Mouse (Mus musculus): ENCODE measurements at regions not wholly inside any gene's neighbourhood (a gene's known extent, or its start where the extent isn't known, plus 50 kb on each side); places are given as distances from the start of the nearest gene placed in this dataset.
"Not testable (repeated sequence)": the region's sequence is repeated elsewhere in the genome, so short reads cannot be mapped to it uniquely, and the experiment has no call there.

DNA sequence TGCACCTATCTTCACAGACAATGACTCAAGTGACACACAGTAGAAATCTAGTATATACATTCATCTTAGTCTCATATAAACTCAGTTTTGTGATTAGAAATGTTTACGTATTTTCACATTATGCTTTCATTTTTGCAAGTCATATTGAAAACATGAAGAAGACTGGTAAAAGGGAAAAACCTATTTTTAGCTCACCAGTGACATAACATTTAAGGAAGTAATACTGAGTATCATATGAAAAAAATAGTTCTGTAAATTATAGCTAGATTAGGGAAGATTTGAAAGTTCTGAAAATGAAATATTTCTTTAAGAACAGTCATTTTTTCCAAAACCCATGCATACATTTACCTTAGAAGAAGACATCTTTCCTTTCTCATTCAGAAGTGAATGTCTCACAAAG is 293.0 kb downstream of the Klra2 start:
- not testable (repeated sequence) for DNase-seq (ENCODE audit: low read depth)

DNA sequence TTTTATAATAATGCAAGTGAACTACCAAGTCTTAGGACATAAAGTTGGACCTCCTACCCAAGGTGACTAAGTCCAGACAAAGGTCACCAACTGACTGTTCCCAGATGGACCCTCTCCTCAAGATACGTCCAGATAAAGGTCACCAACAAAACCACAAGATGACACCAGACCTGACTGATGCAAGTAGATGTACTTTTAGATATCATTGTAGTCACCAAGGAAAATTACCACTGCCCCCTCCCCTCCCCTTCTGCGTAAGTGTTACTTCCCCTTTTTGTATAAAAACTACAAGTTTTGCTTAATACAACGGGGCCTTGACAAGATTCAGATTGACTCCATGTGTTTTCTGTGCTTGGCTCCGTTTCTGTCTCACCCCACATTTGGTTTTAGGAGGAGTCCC is 310.4 kb downstream of the Klra2 start:
- DNase-seq (ENCODE audit: low read depth), result peak; percentile 92

Measured in 416B (cell line).